Mouse (Mus musculus) embryonic facial prominence, embryonic 10.5 days (tissue): ENCODE data around the gene Mtx2. TPM values are rescaled to one million over a fixed set of nuclear protein-coding genes. Genes with fewer than 3 reads are reported as not detected.
A peak's percentile ranks its signal among the peaks of the same experiment; 100 is the strongest.

Experiments used
- DNase-seq: peaks from one replicate; pipeline ENCODE4 v3.0.0-alpha.2; 2017; ENCODE audit warnings: low spot score
- H3K27ac ChIP-seq: fragments of 300-500 bp; sonication (generic); replicated peaks from 2 replicates; pipeline ENCODE4 v1.5.1; 2016; ENCODE audit warnings: mild to moderate bottlenecking
- H3K27me3 ChIP-seq: fragments of 300-500 bp; sonication (generic); replicated peaks from 2 replicates; pipeline ENCODE4 v1.6.1; 2016; ENCODE audit warnings: low read depth, mild to moderate bottlenecking; ENCODE audit not compliant: poor library complexity, severe bottlenecking
- H3K36me3 ChIP-seq: fragments of 300-500 bp; sonication (generic); replicated peaks from 2 replicates; pipeline ENCODE4 v1.6.1; 2016; ENCODE audit warnings: mild to moderate bottlenecking, moderate library complexity
- H3K4me1 ChIP-seq: fragments of 300-500 bp; sonication (generic); 2 replicates; pipeline ENCODE4 v1.6.1; 2016
- H3K4me3 ChIP-seq: fragments of 300-500 bp; sonication (generic); 2 replicates; pipeline ENCODE4 v1.5.1; 2016; ENCODE audit warnings: mild to moderate bottlenecking, moderate library complexity
- H3K9me3 ChIP-seq: fragments of 300-500 bp; sonication (generic); 2 replicates; pipeline ENCODE4 v1.6.1; 2016; ENCODE audit warnings: mild to moderate bottlenecking
- WGBS: fragments of 180-500 bp; shearing (Covaris S2); methylation state at CpG from one replicate; pipeline ENCODE4 v1.1.7; 2016; 5-methylcytosine and 5-hydroxymethylcytosine counted together
- polyA plus RNA-seq: library from polyadenylated mRNA; unstranded; fragments of >200 nt; fragmentation: Nextera tagmentation; extraction: Ambion mirVana; gene quantifications from 2 replicates; pipeline ENCODE4 v1.2.1, GENCODE M21; 2016

The Mtx2 gene
- polyA plus RNA-seq, 1 experiment from 2014 or later = 112 TPM

DNA sequence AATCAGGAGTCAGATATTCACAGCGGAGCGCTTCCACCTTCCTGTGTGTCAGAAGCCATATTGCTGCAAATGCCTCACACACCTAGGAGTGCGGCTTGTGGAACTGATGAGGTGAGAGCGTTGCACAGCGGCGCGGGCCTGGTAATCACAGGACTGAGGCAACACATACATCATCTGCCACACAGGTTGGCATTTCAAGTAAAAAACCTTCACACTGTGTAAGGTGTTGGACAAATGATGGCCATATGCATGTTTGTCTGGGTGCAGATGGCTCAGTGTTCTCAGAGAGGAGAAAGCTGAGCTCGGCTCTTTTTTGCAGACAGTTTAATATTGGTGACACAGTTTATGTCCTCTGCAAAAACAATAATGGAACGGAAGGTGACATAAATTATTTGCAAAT, 58.8 kb downstream of the Mtx2 start:
- H3K4me3 ChIP-seq = no peak overlapping the region
- H3K27ac ChIP-seq = no peak overlapping the region
- no peaks in the 10 kb centered on the region for H3K9me3 ChIP-seq
- no peaks in the 10 kb centered on the region for H3K36me3 ChIP-seq
- no peak for DNase-seq
- 93% methylated on average over 9 of the region's 9 CpGs for WGBS
- H3K4me1 ChIP-seq = no peaks in the 10 kb centered on the region
- H3K27me3 ChIP-seq = no peaks in the 10 kb centered on the region

DNA sequence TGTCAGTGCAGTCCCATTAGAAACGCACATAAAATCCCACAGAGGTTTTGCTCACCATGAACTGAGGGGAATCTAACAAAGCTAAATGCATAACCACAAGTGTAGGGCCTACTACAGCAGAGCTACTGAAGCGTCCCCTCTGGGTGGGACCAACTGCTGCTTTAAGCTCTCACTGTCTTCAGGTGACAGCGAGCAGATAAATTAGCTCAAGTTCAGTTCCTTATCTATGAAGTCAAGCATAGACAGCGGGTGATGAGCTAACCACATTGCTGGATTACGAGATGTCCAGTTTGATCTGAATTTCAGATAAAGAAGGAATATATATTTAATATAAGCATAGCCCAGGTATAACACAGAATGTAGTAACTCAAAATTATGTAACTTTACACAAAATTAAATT, 66.3 kb downstream of the Mtx2 start:
- no peak overlapping the region for H3K27ac ChIP-seq
- H3K9me3 ChIP-seq = no peaks in the 10 kb centered on the region
- WGBS = 86% methylated on average over 5 of the region's 5 CpGs
- H3K27me3 ChIP-seq = no peaks in the 10 kb centered on the region
- H3K4me1 ChIP-seq = peaks cover 4% of the 10 kb centered on the region
- DNase-seq = no peak
- H3K4me3 ChIP-seq = no peak overlapping the region
- H3K36me3 ChIP-seq = no peaks in the 10 kb centered on the region

DNA sequence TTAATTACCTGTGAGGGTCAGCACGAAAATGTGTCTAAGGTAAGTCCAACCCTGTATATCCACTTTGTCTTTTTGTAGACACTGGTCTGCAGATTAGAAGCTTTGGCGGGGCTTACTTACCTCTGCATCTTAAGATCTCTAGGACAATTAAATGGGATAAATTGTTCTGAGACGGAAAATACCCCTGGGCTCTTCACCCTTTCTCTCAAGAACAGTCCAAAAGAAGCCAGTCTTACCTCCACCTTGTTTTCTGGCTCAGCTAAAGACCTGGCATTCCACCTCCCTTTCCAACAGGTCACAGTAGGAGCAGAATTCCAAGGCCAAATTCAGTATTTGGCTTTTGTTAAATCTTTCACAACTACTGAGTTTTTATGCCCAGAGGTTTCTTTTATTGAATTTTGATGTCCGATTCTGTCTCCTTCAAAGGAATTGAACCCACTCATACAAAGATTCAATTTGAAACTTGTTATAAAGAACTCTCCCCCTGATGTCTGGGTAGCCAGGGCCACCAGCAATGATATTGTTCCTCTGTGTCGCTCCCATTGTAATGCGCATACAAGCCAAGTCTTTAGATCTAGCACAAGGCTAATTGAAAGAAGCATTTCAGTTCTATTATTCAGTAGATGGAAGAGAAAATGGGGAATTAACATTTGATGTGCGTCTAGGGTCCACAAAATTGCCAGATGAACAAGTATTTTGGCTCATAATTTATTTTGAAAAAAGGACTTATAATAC, 67.4 kb downstream of the Mtx2 start:
- WGBS = 73% methylated on average over 7 of the region's 7 CpGs
- Histone ChIP-seq H3K4me3 (no peak overlapping the region), H3K9me3 (no peaks in the 10 kb centered on the region), H3K4me1 (peaks cover 4% of the 10 kb centered on the region), H3K27ac (no peak overlapping the region), H3K27me3 (no peaks in the 10 kb centered on the region), H3K36me3 (no peaks in the 10 kb centered on the region)
- no peak for DNase-seq

DNA sequence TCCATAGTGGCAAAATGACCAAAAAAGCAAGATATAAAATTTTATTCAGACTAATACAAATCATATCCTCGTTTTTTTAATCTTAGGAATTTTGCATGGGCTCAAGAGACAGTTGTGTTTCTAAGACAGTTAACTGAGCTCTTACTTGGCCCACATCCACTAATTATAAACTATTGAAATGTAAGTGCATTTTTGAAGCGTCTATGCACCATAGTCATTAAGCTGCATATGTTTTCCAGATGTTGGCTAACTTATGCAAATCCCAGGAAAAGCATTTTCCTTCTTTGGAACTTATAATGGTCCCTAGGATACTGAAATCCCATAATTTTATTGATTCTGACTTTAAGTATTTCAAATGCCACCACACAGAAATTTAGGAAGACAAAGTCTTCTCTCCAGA, 68.5 kb downstream of the Mtx2 start:
- no peaks in the 10 kb centered on the region for H3K27me3 ChIP-seq
- H3K36me3 ChIP-seq = no peaks in the 10 kb centered on the region
- WGBS = 68% methylated on average over 2 of the region's 2 CpGs
- H3K4me3 ChIP-seq = no peak overlapping the region
- peaks cover 4% of the 10 kb centered on the region for H3K4me1 ChIP-seq
- no peaks in the 10 kb centered on the region for H3K9me3 ChIP-seq
- no peak overlapping the region for H3K27ac ChIP-seq
- DNase-seq = no peak

DNA sequence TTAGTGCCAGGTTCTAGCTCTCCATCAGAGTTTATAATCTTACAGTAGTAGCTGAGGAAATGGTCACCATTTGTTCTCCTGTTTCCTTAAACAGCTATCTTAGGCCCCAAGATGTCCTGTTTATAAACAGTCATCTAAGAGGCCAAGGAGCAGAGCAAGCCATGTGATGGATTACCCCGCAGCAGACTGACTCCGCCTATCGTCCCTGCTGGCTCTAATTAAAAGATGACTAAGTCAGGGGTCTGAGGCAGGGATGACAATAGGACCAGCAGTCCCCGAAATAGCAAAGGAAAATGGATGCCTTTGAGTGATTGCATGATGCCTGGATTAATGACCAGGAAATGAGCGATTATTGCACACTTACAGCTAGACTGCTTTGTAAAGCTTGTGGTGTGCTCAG, 74.4 kb downstream of the Mtx2 start:
- H3K4me1 ChIP-seq = peaks cover 26% of the 10 kb centered on the region
- peak; percentile 32 for DNase-seq
- H3K36me3 ChIP-seq = no peaks in the 10 kb centered on the region
- WGBS = 24% methylated on average over 5 of the region's 5 CpGs
- H3K4me3 ChIP-seq = no peak overlapping the region
- no peaks in the 10 kb centered on the region for H3K9me3 ChIP-seq
- H3K27ac ChIP-seq = no peak overlapping the region
- no peaks in the 10 kb centered on the region for H3K27me3 ChIP-seq

DNA sequence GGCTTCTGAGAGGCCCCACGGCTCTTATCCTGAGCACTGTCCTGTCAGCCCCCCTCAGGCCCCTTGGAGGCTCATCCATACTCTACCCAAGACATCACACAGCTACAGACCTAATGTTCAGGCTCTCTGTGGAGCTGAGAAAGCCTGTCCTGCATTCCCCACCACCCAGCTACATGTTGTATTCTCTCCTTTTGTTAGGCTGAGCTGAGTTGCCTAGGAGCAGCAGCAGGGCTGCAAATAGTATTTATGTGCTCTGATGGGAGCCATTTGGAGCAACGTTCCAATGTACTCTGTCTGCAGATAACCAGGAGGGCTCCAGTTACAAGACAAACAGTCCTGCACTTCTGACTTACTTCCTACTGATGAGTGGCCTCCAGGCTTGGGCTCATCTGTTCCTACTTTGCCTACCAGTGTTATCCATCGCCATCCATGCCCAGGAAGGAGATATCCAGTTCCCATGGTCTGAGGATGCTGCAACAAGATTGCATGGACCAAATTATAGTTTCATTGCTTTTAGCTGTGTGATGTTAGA, 76.2 kb downstream of the Mtx2 start:
- H3K27ac ChIP-seq = peak overlapping the region; percentile 73
- peak; percentile 61 for DNase-seq
- H3K4me3 ChIP-seq = no peak overlapping the region
- no peaks in the 10 kb centered on the region for H3K36me3 ChIP-seq
- H3K9me3 ChIP-seq = no peaks in the 10 kb centered on the region
- H3K4me1 ChIP-seq = peaks cover 26% of the 10 kb centered on the region
- no peaks in the 10 kb centered on the region for H3K27me3 ChIP-seq
- WGBS = 34% methylated on average over 3 of the region's 3 CpGs

DNA sequence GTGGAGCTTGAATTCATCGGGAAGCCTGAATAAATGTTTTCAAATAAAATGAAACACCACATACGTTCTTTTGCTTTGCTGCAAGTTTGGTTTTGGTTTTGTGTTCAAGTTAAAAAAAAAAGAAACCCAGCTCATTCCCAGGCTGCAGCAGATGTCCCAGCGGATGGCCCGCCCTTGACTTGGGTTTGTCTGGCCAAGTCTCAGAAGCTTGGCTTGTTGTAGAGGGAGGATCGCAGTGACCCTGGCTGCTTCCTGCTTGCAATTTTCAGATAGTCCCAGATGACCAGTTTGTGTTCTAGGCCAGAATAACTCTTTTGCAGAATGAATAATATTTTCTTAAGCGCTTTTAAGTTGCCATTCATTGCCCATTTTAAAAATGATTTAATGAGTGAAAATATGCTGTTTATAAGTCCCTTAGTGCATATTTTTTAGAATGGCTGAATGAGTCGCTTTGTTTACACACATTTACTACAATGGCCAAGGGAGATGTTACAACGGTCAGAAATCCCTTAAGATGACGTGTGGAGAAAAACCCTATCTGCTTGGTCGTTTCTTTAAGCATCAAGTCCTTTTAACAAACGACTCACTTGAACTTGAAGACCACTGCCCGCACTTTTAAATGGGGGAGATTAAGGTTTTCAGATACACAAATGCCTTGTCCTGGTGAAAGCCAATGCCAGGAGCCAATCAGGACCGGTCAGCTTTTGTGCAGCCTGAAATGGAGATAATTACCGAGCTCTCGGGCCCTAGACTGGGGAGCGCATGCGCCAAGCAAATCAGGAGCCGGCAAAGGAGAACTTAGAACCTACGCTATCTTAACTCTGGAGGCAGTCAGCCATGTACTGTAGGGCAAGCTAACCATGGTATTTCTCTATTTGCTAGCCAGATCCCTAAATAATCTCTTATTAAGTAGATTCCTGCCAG, 82.0 kb downstream of the Mtx2 start:
- Histone ChIP-seq H3K4me3 (no peak overlapping the region), H3K4me1 (peaks cover 9% of the 10 kb centered on the region), H3K27me3 (no peaks in the 10 kb centered on the region; the same call in 1 of the 2 replicates), H3K36me3 (no peaks in the 10 kb centered on the region), H3K9me3 (no peaks in the 10 kb centered on the region), H3K27ac (no peak overlapping the region)
- WGBS = 72% methylated on average over 19 of the region's 19 CpGs
- peak; percentile 26 for DNase-seq

DNA sequence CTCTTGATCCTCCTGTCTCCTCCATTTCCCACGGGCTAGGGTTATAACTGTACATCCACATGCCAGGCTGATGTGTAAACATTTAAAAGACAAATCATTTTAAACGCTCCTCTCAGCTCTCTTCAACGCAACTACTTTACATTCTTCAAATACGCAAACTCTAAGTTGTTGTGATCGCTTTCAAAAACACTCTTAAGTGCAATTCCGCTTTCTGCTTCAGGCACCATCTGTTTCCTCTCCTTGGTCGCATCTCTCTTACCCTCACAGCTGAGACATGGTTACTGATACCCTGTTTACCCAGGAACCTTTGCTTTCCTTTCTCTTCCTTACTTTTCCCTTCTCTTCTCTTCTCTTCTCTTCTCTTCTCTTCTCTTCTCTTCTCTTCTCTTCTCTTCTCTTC, 86.4 kb downstream of the Mtx2 start:
- no peak overlapping the region for H3K4me3 ChIP-seq
- 83% methylated on average over 7 of the region's 7 CpGs for WGBS

DNA sequence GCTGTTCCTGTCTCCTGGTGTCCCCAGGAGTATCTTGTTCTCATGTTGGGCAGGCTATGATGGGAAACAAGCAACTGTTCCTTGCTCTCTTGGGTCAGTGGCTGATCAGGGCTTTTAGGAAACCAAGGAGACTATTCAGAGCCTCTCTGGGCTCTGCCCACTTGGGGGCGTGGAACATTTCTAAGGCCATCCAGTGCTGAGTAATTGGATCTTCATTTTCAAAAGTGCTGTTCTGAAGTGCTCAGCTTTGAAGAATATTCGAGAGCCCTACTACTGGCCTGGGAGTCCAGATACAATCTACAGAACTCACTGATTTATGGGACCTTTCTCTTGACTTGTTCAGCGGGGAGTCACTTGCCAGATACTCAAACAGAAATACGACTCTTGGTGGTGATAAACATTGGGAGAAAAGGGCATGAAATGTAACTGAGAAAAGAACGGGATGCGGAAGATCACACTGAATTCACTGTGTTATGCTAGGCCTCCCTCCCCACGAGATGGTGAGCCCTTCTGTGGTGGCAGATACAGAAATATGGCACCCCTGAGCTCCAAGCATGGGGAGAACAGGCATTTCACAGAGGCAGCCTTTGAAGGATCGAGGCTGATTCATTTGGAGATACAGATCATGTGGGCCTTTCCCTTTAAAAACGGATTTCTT, 92.4 kb downstream of the Mtx2 start:
- peak overlapping the region; percentile 15; the same call in 1 of the 2 replicates for H3K27ac ChIP-seq
- no peak for DNase-seq
- no peaks in the 10 kb centered on the region for H3K9me3 ChIP-seq
- no peak overlapping the region for H3K4me3 ChIP-seq
- peaks cover 8% of the 10 kb centered on the region for H3K4me1 ChIP-seq
- H3K36me3 ChIP-seq = no peaks in the 10 kb centered on the region
- WGBS = 70% methylated on average over 9 of the region's 9 CpGs
- H3K27me3 ChIP-seq = peaks cover 3% of the 10 kb centered on the region; the same call in 1 of the 2 replicates

More for the DNA sequence above, 86.4 kb downstream of the Mtx2 start:
- DNase-seq = no peak
- no peak overlapping the region for H3K27ac ChIP-seq
- no peaks in the 10 kb centered on the region for H3K9me3 ChIP-seq
- H3K4me1 ChIP-seq = peaks cover 6% of the 10 kb centered on the region
- no peaks in the 10 kb centered on the region for H3K36me3 ChIP-seq
- H3K27me3 ChIP-seq = no peaks in the 10 kb centered on the region; the same call in 1 of the 2 replicates

DNA sequence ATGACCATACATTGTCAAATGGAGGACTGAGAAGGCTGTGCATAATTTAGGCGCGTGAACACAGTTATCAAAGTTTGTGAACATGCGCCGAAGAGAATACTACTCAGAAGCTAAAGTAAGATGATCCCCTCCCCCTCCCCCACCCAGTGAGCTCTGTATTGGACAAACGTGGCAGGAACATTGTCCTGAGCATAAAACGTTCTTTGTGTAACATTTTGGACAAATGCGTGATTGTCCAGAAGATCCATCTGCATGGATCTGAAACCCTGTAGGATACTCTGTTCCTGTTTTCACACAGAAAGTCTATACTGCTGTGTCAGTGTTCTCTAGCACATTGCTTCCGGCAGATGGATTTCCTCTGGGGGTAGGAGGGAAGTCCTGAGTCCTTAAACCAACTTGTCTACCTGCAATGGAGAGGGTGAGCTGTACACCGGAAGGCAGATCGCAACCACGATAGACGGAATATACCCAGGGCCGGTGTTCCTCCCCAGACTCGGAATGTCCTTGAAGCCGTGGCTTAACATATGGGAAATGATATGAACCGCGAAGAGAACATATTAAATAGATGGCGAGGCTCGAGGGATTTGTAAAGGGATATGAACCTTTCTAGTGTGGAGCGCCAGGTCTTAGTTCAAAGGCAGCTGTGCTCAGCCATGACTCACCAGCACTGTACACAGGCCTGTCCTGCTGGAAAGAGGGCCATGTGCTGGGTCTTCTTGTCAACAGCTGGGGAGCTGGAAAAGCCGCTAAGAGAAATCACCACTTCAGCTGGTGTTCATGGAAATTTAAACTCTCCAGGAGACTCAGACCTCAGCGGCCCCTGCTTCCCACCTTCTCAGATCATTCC, 100.6 kb downstream of the Mtx2 start:
- Histone ChIP-seq H3K27me3 (0 out of 2 replicates have a peak, but pooled peaks cover 5% of the 10 kb centered on the region), H3K36me3 (no peaks in the 10 kb centered on the region), H3K4me1 (peaks cover 26% of the 10 kb centered on the region), H3K27ac (no peak overlapping the region), H3K9me3 (no peaks in the 10 kb centered on the region), H3K4me3 (no peak overlapping the region)
- 81% methylated on average over 22 of the region's 22 CpGs for WGBS
- DNase-seq = no peak
